Mouse (Mus musculus) limb, embryonic 10.5 days (tissue): ENCODE measurements at regions not wholly inside any gene's neighbourhood (a gene's known extent, or its start where the extent isn't known, plus 50 kb on each side); places are given as distances from the start of the nearest gene placed in this dataset.

ENCODE experiments used
- DNase-seq: peaks from one replicate; pipeline ENCODE4 v3.0.0-alpha.2; 2017; ENCODE audit warnings: low spot score
- H3K27ac ChIP-seq: fragments of 300-500 bp; sonication (generic); 2 replicates; pipeline ENCODE4 v1.5.1; 2016; ENCODE audit warnings: mild to moderate bottlenecking
- H3K27me3 ChIP-seq: fragments of 300-500 bp; sonication (generic); 2 replicates; pipeline ENCODE4 v1.6.1; 2016; ENCODE audit warnings: low read depth, mild to moderate bottlenecking; ENCODE audit not compliant: poor library complexity, severe bottlenecking
- H3K36me3 ChIP-seq: fragments of 300-500 bp; sonication (generic); 2 replicates; pipeline ENCODE4 v1.6.1; 2016; ENCODE audit warnings: mild to moderate bottlenecking, moderate library complexity
- H3K4me1 ChIP-seq: fragments of 300-500 bp; sonication (generic); 2 replicates; pipeline ENCODE4 v1.6.1; 2016
- H3K4me3 ChIP-seq: fragments of 300-500 bp; sonication (generic); 2 replicates; pipeline ENCODE4 v1.5.1; 2016; ENCODE audit warnings: mild to moderate bottlenecking, moderate library complexity
- H3K9me3 ChIP-seq: fragments of 300-500 bp; sonication (generic); replicated peaks from 2 replicates; pipeline ENCODE4 v1.6.1; 2016; ENCODE audit warnings: mild to moderate bottlenecking
- WGBS: fragments of 180-500 bp; shearing (Covaris S2); methylation state at CpG from one replicate; pipeline ENCODE4 v1.1.7; 2016; 5-methylcytosine and 5-hydroxymethylcytosine counted together

DNA sequence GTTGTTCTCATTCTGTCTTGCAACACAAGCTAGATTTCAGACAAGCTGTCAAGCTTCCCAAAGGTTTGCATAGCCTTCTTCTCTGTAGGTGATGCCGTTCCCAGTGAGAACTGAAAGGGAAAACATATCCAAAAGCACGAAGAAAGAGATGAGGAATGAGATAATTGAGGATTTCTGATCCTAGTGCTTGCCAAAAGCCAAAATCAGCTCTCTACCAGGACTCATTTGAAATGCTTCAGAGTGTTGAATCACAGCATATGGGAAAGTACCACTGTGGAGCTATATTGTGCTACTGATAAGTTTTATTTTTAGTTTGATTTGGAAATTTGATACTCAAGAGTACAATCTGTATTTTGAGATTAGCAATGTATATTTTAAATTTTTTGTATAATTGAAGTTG is 413.2 kb downstream of the 1700017N19Rik start:
- WGBS, result 91% methylated on average over 2 of the region's 2 CpGs
- H3K27ac ChIP-seq, result no peak overlapping the region
- no peak for DNase-seq
- H3K36me3 ChIP-seq, result no peaks in the 10 kb centered on the region
- H3K9me3 ChIP-seq, result no peaks in the 10 kb centered on the region
- H3K27me3 ChIP-seq, result no peaks in the 10 kb centered on the region
- no peak overlapping the region for H3K4me3 ChIP-seq
- H3K4me1 ChIP-seq, result no peaks in the 10 kb centered on the region

DNA sequence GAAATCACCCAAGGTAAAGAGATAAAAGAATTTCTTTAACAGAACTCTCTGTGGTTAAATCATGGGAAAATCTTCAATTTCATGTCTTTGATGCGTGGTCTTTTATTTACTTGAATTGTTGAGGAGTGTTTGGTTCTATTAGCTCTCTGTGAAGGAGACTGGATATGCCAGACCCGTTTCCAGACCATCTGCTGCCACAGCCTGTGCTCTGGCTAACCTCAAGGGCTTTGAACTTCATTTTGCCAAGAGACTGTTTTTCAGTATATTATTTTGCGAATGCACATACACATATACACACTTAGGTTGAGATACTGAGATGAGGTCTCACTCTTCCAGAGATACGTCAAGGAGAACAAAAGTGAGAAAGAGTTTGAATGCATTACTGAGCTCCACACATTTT is 414.4 kb downstream of the 1700017N19Rik start:
- WGBS, result 86% methylated on average over 4 of the region's 4 CpGs
- Histone ChIP-seq H3K36me3 (no peaks in the 10 kb centered on the region), H3K9me3 (no peaks in the 10 kb centered on the region), H3K4me3 (no peak overlapping the region), H3K4me1 (no peaks in the 10 kb centered on the region), H3K27ac (no peak overlapping the region), H3K27me3 (no peaks in the 10 kb centered on the region)
- no peak for DNase-seq

DNA sequence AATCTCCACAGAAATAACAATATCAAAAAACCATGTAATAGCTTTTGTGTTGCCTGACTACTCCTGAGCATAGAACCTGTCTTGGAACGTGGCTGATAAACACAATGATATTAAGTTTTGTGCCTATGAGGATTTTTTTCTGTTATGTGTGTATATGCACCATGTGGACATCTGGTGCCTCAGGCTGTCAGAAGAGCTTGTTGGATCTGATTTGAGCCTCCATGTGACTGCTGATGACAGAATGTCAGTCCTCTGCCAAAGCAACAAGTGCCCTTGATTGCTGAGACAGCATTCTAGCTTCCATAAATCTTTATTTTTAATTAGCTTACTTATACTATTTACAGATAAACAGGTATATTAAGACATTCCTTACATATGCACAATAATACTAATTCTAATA is 425.1 kb downstream of the 1700017N19Rik start:
- no peak for DNase-seq
- 93% methylated on average over 1 of the region's 1 CpGs for WGBS
- Histone ChIP-seq H3K4me1 (0 out of 2 replicates have a peak, but pooled peaks cover 7% of the 10 kb centered on the region), H3K4me3 (no peak overlapping the region), H3K27ac (no peak overlapping the region), H3K27me3 (no peaks in the 10 kb centered on the region), H3K36me3 (no peaks in the 10 kb centered on the region), H3K9me3 (no peaks in the 10 kb centered on the region)

DNA sequence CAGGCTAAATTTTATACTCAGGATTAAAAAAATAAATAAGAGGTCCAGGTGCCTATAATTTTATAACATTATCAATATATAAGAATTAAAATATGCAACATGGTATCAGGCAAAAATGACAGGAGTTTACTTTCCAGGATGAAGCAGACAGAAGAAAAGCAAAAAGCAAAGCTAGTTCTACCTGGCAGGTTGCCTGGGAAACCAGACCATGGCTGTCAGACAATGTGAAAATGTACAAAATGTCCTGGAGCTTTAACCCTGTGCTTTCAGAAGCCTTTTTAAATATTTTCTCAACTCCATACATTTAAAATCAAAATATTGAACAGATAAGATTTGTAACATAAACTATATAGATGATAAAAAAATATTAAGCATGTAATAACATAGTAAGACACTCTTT is 448.3 kb downstream of the 1700017N19Rik start:
- H3K4me1 ChIP-seq, result no peaks in the 10 kb centered on the region
- H3K4me3 ChIP-seq, result no peak overlapping the region
- H3K27me3 ChIP-seq, result no peaks in the 10 kb centered on the region
- DNase-seq, result no peak
- no peaks in the 10 kb centered on the region for H3K9me3 ChIP-seq
- H3K27ac ChIP-seq, result no peak overlapping the region
- H3K36me3 ChIP-seq, result no peaks in the 10 kb centered on the region

DNA sequence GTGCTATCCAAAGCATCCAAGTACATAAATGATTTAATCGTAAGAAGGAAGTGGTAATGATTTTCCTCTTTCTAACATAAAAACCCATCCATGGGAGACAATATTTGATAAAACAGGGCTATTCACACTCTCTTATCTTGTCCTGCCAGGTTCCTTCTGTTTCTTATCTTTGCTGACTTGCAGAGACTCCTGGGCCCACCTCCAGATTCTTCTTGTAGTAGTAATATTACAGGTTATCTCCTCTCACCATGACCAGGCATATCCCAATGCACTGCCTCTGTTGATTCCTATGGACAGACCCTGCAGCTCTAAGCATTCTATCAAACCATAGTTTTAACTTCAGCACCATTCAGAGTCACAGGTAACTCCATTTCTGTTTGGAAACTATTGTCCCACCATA is 448.8 kb downstream of the 1700017N19Rik start:
- 100% methylated on average over 1 of the region's 1 CpGs for WGBS
- Histone ChIP-seq H3K4me1 (no peaks in the 10 kb centered on the region), H3K36me3 (no peaks in the 10 kb centered on the region), H3K27ac (no peak overlapping the region), H3K4me3 (no peak overlapping the region), H3K27me3 (no peaks in the 10 kb centered on the region), H3K9me3 (no peaks in the 10 kb centered on the region)
- DNase-seq, result no peak
